Comparison of ENCODE assay signal across 14 mouse cellular contexts in genomic region chr4:86031041-86031440, GRCm38 (mm10).
DNase-seq lines count a peak whose midpoint lies in the region; ATAC-seq and TF ChIP-seq lines count a peak whose summit lies in the region.
"Had no signal": no experiment of that assay in that cellular context is flagged by ENCODE, and none has a peak within 500 bp of the region (broad histone marks: within the 10 kb centered on the region; RNA-seq: fewer than 3 reads in every experiment).

No protein-coding gene starts in this region.

- no peak for DNase-seq in midbrain, embryonic 10.5 days (ENCODE audit: low spot score)
- DNase-seq in midbrain, postnatal 0 days (ENCODE audit: low spot score), result no peak
- DNase-seq in adrenal gland, postnatal 25 days, result peak; percentile 52
- DNase-seq in heart, adult 9 months (ENCODE audit: low spot score in 2 of 2), result peak; percentile 8 to 24
- DNase-seq in lung, postnatal 36 days, result peak; percentile 38
- no peak for DNase-seq in liver, embryonic 11.5 days (ENCODE audit: low spot score)
- DNase-seq: cerebellum, adult 9-11 months; left cerebral cortex, postnatal 4 days; spleen, adult 18-20 months; thymus, postnatal 25 days had no signal

- no peak overlapping the region for H3K4me3 ChIP-seq in midbrain, embryonic 10.5 days
- no peak overlapping the region for H3K4me3 ChIP-seq in midbrain, postnatal 0 days (ENCODE audit: low read depth, low read length)
- no peak overlapping the region for H3K4me3 ChIP-seq in liver, embryonic 11.5 days (ENCODE audit: low read depth, low read length)
- H3K4me3 ChIP-seq: hindbrain, embryonic 12.5 days; neural tube, embryonic 13.5 days had no signal

- H3K4me1 ChIP-seq in midbrain, embryonic 10.5 days, result peaks cover 12% of the 10 kb centered on the region
- H3K4me1 ChIP-seq in midbrain, postnatal 0 days (ENCODE audit: insufficient read depth, low read length), result no peaks in the 10 kb centered on the region
- H3K4me1 ChIP-seq in liver, embryonic 11.5 days (replicated peaks; ENCODE audit: control insufficient read depth, insufficient read depth, low read length), result no peaks in the 10 kb centered on the region

- H3K4me2 ChIP-seq in midbrain, postnatal 0 days (ENCODE audit: low read depth, low read length, poor library complexity, severe bottlenecking), result no peak overlapping the region
- H3K4me2 ChIP-seq in liver, embryonic 11.5 days, result no peak overlapping the region
- H3K4me2 ChIP-seq: hindbrain, embryonic 12.5 days; neural tube, embryonic 13.5 days had no signal

- H3K36me3 ChIP-seq in midbrain, embryonic 10.5 days, result no peaks in the 10 kb centered on the region
- no peaks in the 10 kb centered on the region for H3K36me3 ChIP-seq in midbrain, postnatal 0 days (ENCODE audit: insufficient read depth, low read length)
- H3K36me3 ChIP-seq in liver, embryonic 11.5 days (ENCODE audit: control insufficient read depth, insufficient read depth, low read length), result no peaks in the 10 kb centered on the region
- H3K36me3 ChIP-seq: hindbrain, embryonic 12.5 days; neural tube, embryonic 13.5 days had no signal

- no peak overlapping the region for H3K9ac ChIP-seq in midbrain, postnatal 0 days (replicated peaks; ENCODE audit: low read length, poor library complexity, severe bottlenecking)
- H3K9ac ChIP-seq in liver, embryonic 11.5 days (ENCODE audit: low read depth, low read length), result no peak overlapping the region
- H3K9ac ChIP-seq: hindbrain, embryonic 12.5 days; neural tube, embryonic 13.5 days had no signal

- WGBS in midbrain, embryonic 10.5 days, result 17% methylated on average over 8 of the region's 8 CpGs
- WGBS in midbrain, postnatal 0 days, result 12% methylated on average over 8 of the region's 8 CpGs
- 55% methylated on average over 8 of the region's 8 CpGs for WGBS in liver, embryonic 11.5 days

- no peak for ATAC-seq in midbrain, postnatal 0 days (ENCODE audit: low FRiP score)
- no peak for ATAC-seq in liver, embryonic 11.5 days (replicated peaks; ENCODE audit: low FRiP score)
- ATAC-seq in CD4-positive, CD25-positive, alpha-beta regulatory T cell, adult 4 months, result no peak

- no peaks in the 10 kb centered on the region for H3K9me3 ChIP-seq in midbrain, embryonic 10.5 days (replicated peaks)
- no peaks in the 10 kb centered on the region for H3K9me3 ChIP-seq in midbrain, postnatal 0 days (ENCODE audit: low read length)
- no peaks in the 10 kb centered on the region for H3K9me3 ChIP-seq in liver, embryonic 11.5 days (ENCODE audit: control insufficient read depth, low read length)
- H3K9me3 ChIP-seq: hindbrain, embryonic 12.5 days; neural tube, embryonic 13.5 days had no signal

- no peaks in the 10 kb centered on the region for H3K27me3 ChIP-seq in midbrain, embryonic 10.5 days (ENCODE audit: low read depth, poor library complexity, severe bottlenecking)
- H3K27me3 ChIP-seq in midbrain, postnatal 0 days (ENCODE audit: insufficient read depth, low read length), result no peaks in the 10 kb centered on the region
- no peaks in the 10 kb centered on the region for H3K27me3 ChIP-seq in liver, embryonic 11.5 days (replicated peaks; ENCODE audit: control insufficient read depth, insufficient read depth, low read length)
- H3K27me3 ChIP-seq: hindbrain, embryonic 12.5 days; neural tube, embryonic 13.5 days had no signal

- 0 out of 2 replicates have a peak overlapping the region, but pooled peaks have one; percentile 25 for H3K27ac ChIP-seq in midbrain, embryonic 10.5 days (replicated peaks)
- no peak overlapping the region for H3K27ac ChIP-seq in midbrain, postnatal 0 days (ENCODE audit: low read depth, low read length)
- no peak overlapping the region for H3K27ac ChIP-seq in liver, embryonic 11.5 days (ENCODE audit: low read depth, low read length)
- H3K27ac ChIP-seq: hindbrain, embryonic 12.5 days; macrophage; neural tube, embryonic 13.5 days had no signal

- no peak for TF ChIP-seq CTCF in midbrain, postnatal 0 days (IDR thresholded peaks at IDR 0.05)

Comparison
In these comparisons a context has a peak if more than half of its experiments do, and no peak if none do; other contexts are left out.
1. DNase-seq: peak in adrenal gland, postnatal 25 days (single experiment), heart, adult 9 months (2 of 2) and lung, postnatal 36 days (single experiment); none in midbrain, embryonic 10.5 days (single experiment), midbrain, postnatal 0 days (single experiment) and liver, embryonic 11.5 days (single experiment).